Mouse (Mus musculus): Measurements from ENCODE around the gene Zfp335. TPM values are rescaled to one million over a fixed set of nuclear protein-coding genes. Genes with fewer than 3 reads are reported as not detected.

Gene Zfp335
- polyA plus RNA-seq, 1 experiment from 2014 or later: 2.5 TPM

- Histone ChIP-seq H3K9ac (replicated peaks) (no peak overlapping the region), H3K27ac (ENCODE audit: low read depth) (no peak overlapping the region), H3K36me3 (replicated peaks; ENCODE audit: insufficient read depth, low read length) (no peaks in the 10 kb centered on the region), H3K4me2 (ENCODE audit: low read depth, low read length) (no peak overlapping the region), H3K9me3 (ENCODE audit: low read length) (no peaks in the 10 kb centered on the region), H3K4me1 (ENCODE audit: insufficient read depth) (peaks cover 12% of the 10 kb centered on the region), H3K27me3 (ENCODE audit: insufficient read depth, low read length) (peaks cover 60% of the 10 kb centered on the region), H3K4me3 (ENCODE audit: low read depth, low read length) (no peak overlapping the region)
- DNase-seq: no peak
- TF ChIP-seq CTCF (IDR thresholded peaks at IDR 0.05; ENCODE audit: low read depth) (no peak), EP300 (IDR thresholded peaks at IDR 0.05; ENCODE audit: low read depth) (no peak)
- WGBS (ENCODE audit: insufficient replicate concordance): 66% methylated on average over 4 of the region's 4 CpGs
- ATAC-seq: no peak
These were observed 24.4 kb upstream of the Zfp335 start for GRCm38 (mm10) chr2:164935991-164936390.

- DNase-seq: no peak
- TF ChIP-seq EP300 (IDR thresholded peaks at IDR 0.05; ENCODE audit: low read depth): no peak
- TF ChIP-seq CTCF (IDR thresholded peaks at IDR 0.05; ENCODE audit: low read depth): no peak
- H3K27me3 ChIP-seq (ENCODE audit: insufficient read depth, low read length): peaks cover 44% of the 10 kb centered on the region
- no peaks in the 10 kb centered on the region for H3K9me3 ChIP-seq (ENCODE audit: low read length)
- no peak overlapping the region for H3K4me2 ChIP-seq (ENCODE audit: low read depth, low read length)
- peaks cover 4% of the 10 kb centered on the region; the same call in 1 of the 2 replicates for H3K4me1 ChIP-seq (ENCODE audit: insufficient read depth)
- no peaks in the 10 kb centered on the region for H3K36me3 ChIP-seq (replicated peaks; ENCODE audit: insufficient read depth, low read length)
- no peak overlapping the region for H3K4me3 ChIP-seq (ENCODE audit: low read depth, low read length)
- no peak overlapping the region for H3K9ac ChIP-seq (replicated peaks)
- 27% methylated on average over 10 of the region's 10 CpGs for WGBS (ENCODE audit: insufficient replicate concordance)
- no peak for ATAC-seq
- no peak overlapping the region for H3K27ac ChIP-seq (ENCODE audit: low read depth)
These were observed 22.0 kb upstream of the Zfp335 start for GRCm38 (mm10) chr2:164933534-164933933.

- H3K9me3 ChIP-seq (ENCODE audit: low read length): no peaks in the 10 kb centered on the region
- no peak overlapping the region for H3K27ac ChIP-seq (ENCODE audit: low read depth)
- DNase-seq (no peak), ATAC-seq (no peak)
- H3K4me2 ChIP-seq (ENCODE audit: low read depth, low read length): no peak overlapping the region
- WGBS (ENCODE audit: insufficient replicate concordance): 60% methylated on average over 11 of the region's 11 CpGs
- H3K9ac ChIP-seq (replicated peaks): no peak overlapping the region
- TF ChIP-seq EP300 (IDR thresholded peaks at IDR 0.05; ENCODE audit: low read depth) (no peak), CTCF (IDR thresholded peaks at IDR 0.05; ENCODE audit: low read depth) (no peak)
- peaks cover 29% of the 10 kb centered on the region for H3K27me3 ChIP-seq (ENCODE audit: insufficient read depth, low read length)
- H3K36me3 ChIP-seq (replicated peaks; ENCODE audit: insufficient read depth, low read length): no peaks in the 10 kb centered on the region
- H3K4me3 ChIP-seq (ENCODE audit: low read depth, low read length): no peak overlapping the region
- no peaks in the 10 kb centered on the region for H3K4me1 ChIP-seq (ENCODE audit: insufficient read depth)
These were observed 19.4 kb upstream of the Zfp335 start for GRCm38 (mm10) chr2:164930706-164931581.

- ATAC-seq: peak; percentile 61
- H3K9ac ChIP-seq (replicated peaks): no peak overlapping the region; the same call in 1 of the 2 replicates
- H3K4me1 ChIP-seq (ENCODE audit: insufficient read depth): no peaks in the 10 kb centered on the region
- no peak overlapping the region for H3K4me2 ChIP-seq (ENCODE audit: low read depth, low read length)
- no peaks in the 10 kb centered on the region for H3K9me3 ChIP-seq (ENCODE audit: low read length)
- peak; percentile 87 for DNase-seq
- H3K36me3 ChIP-seq (replicated peaks; ENCODE audit: insufficient read depth, low read length): peaks cover 3% of the 10 kb centered on the region; the same call in 1 of the 2 replicates
- WGBS (ENCODE audit: insufficient replicate concordance): 40% methylated on average over 11 of the region's 11 CpGs
- TF ChIP-seq EP300 (IDR thresholded peaks at IDR 0.05; ENCODE audit: low read depth): no peak
- peak; percentile 93 for TF ChIP-seq CTCF (IDR thresholded peaks at IDR 0.05; ENCODE audit: low read depth)
- H3K27ac ChIP-seq (ENCODE audit: low read depth): no peak overlapping the region
- no peaks in the 10 kb centered on the region; the same call in 1 of the 2 replicates for H3K27me3 ChIP-seq (ENCODE audit: insufficient read depth, low read length)
- no peak overlapping the region for H3K4me3 ChIP-seq (ENCODE audit: low read depth, low read length)
These were observed 12.7 kb upstream of the Zfp335 start for GRCm38 (mm10) chr2:164924100-164924857.

GRCm38 (mm10) chr2:164923291-164923690, 11.7 kb upstream of the Zfp335 start:
- WGBS (ENCODE audit: insufficient replicate concordance): 67% methylated on average over 4 of the region's 4 CpGs
- Histone ChIP-seq H3K4me2 (ENCODE audit: low read depth, low read length) (no peak overlapping the region), H3K36me3 (replicated peaks; ENCODE audit: insufficient read depth, low read length) (peaks cover 3% of the 10 kb centered on the region; the same call in 1 of the 2 replicates), H3K4me1 (ENCODE audit: insufficient read depth) (no peaks in the 10 kb centered on the region), H3K9ac (replicated peaks) (no peak overlapping the region), H3K4me3 (ENCODE audit: low read depth, low read length) (no peak overlapping the region), H3K27me3 (ENCODE audit: insufficient read depth, low read length) (no peaks in the 10 kb centered on the region; the same call in 1 of the 2 replicates), H3K9me3 (ENCODE audit: low read length) (no peaks in the 10 kb centered on the region), H3K27ac (ENCODE audit: low read depth) (no peak overlapping the region)
- DNase-seq (no peak), ATAC-seq (no peak)
- TF ChIP-seq EP300 (IDR thresholded peaks at IDR 0.05; ENCODE audit: low read depth): no peak
- no peak for TF ChIP-seq CTCF (IDR thresholded peaks at IDR 0.05; ENCODE audit: low read depth)

GRCm38 (mm10) chr2:164921984-164922383, 10.4 kb upstream of the Zfp335 start:
- DNase-seq (no peak), ATAC-seq (no peak)
- no peak overlapping the region for H3K4me3 ChIP-seq (ENCODE audit: low read depth, low read length)
- peaks cover 3% of the 10 kb centered on the region; the same call in 1 of the 2 replicates for H3K36me3 ChIP-seq (replicated peaks; ENCODE audit: insufficient read depth, low read length)
- TF ChIP-seq EP300 (IDR thresholded peaks at IDR 0.05; ENCODE audit: low read depth): no peak
- no peak for TF ChIP-seq CTCF (IDR thresholded peaks at IDR 0.05; ENCODE audit: low read depth)
- H3K27ac ChIP-seq (ENCODE audit: low read depth): no peak overlapping the region
- no peak overlapping the region for H3K4me2 ChIP-seq (ENCODE audit: low read depth, low read length)
- no peaks in the 10 kb centered on the region for H3K9me3 ChIP-seq (ENCODE audit: low read length)
- H3K9ac ChIP-seq (replicated peaks): no peak overlapping the region
- 57% methylated on average over 7 of the region's 7 CpGs for WGBS (ENCODE audit: insufficient replicate concordance)
- no peaks in the 10 kb centered on the region; the same call in 1 of the 2 replicates for H3K27me3 ChIP-seq (ENCODE audit: insufficient read depth, low read length)
- no peaks in the 10 kb centered on the region; the same call in 1 of the 2 replicates for H3K4me1 ChIP-seq (ENCODE audit: insufficient read depth)
